Mouse (Mus musculus) heart, embryonic 11.5 days (tissue): Measurements from ENCODE around the gene Adgre1. TPM values are rescaled to one million over a fixed set of nuclear protein-coding genes. Genes with fewer than 3 reads are reported as not detected.

Experiments used
- ATAC-seq: fragments of 200-750 bp; cut with Nextera tagmentation; replicated peaks from 2 replicates; pipeline ENCODE4 v1.8.0; 2017; ENCODE audit warnings: moderate library complexity; ENCODE audit not compliant: insufficient number of reproducible peaks, low FRiP score, low TSS enrichment
- H3K27ac ChIP-seq: fragments of 300-500 bp; sonication (generic); 2 replicates; pipeline ENCODE4 v1.5.1; 2014; ENCODE audit warnings: mild to moderate bottlenecking, low read depth, low read length
- H3K27me3 ChIP-seq: fragments of 300-500 bp; sonication (generic); 2 replicates; pipeline ENCODE4 v1.6.1; 2014; ENCODE audit warnings: mild to moderate bottlenecking, low read length, mixed read lengths; ENCODE audit not compliant: control insufficient read depth, insufficient read depth
- H3K36me3 ChIP-seq: fragments of 300-500 bp; sonication (generic); 2 replicates; pipeline ENCODE4 v1.6.1; 2014; ENCODE audit warnings: mild to moderate bottlenecking, low read length, moderate library complexity, mixed read lengths; ENCODE audit not compliant: control insufficient read depth, insufficient read depth
- H3K4me1 ChIP-seq: fragments of 300-500 bp; sonication (generic); 2 replicates; pipeline ENCODE4 v1.6.1; 2014; ENCODE audit warnings: low read length; ENCODE audit not compliant: control insufficient read depth, insufficient read depth
- H3K4me2 ChIP-seq: fragments of 300-500 bp; sonication (generic); 2 replicates; pipeline ENCODE4 v1.6.1; 2014; ENCODE audit warnings: mild to moderate bottlenecking, moderate library complexity
- H3K4me3 ChIP-seq: fragments of 300-500 bp; sonication (generic); 2 replicates; pipeline ENCODE4 v1.5.1; 2014; ENCODE audit warnings: low read depth, low read length
- H3K9ac ChIP-seq: fragments of 300-500 bp; sonication (generic); 2 replicates; pipeline ENCODE4 v1.6.1; 2014; ENCODE audit warnings: mild to moderate bottlenecking, low read depth, low read length, moderate library complexity
- H3K9me3 ChIP-seq: fragments of 300-500 bp; sonication (generic); replicated peaks from 2 replicates; pipeline ENCODE4 v1.6.1; 2016; ENCODE audit warnings: low read length; ENCODE audit not compliant: control insufficient read depth
- WGBS: fragments of 180-500 bp; shearing (Covaris S2); extraction: QIAGEN DNeasy Blood & Tissue Kit; methylation state at CpG from one replicate; pipeline ENCODE4 v1.1.7; 2014; ENCODE audit not compliant: insufficient replicate concordance; 5-methylcytosine and 5-hydroxymethylcytosine counted together
- polyA plus RNA-seq: library from polyadenylated mRNA; unstranded; fragments of >200 nt; fragmentation: Nextera tagmentation; extraction: Ambion mirVana; gene quantifications from 2 replicates; pipeline ENCODE4 v1.2.1, GENCODE M21; 2014

The Adgre1 gene
- polyA plus RNA-seq, 1 experiment from 2014 or later, result 1.3 TPM

DNA sequence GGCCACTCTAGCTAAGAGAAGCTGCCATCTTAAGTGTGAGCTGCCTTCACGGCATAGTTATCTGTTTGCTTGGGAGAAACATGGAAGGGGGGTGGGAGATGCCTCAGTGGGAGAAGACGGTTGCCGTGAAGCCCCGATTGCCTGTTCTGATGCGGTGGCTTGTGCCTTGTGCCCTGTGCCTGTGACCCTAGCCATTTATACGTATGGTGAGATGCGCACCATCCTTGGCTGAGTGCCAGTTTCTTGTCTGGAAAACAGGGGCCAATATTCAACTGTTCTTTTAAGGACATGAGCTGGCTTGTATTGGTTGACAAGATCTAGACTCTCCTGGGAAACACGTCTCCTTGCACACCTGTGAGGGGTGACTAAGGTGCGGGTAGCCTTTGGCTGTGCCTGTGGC is 7.4 kb upstream of the Adgre1 start:
- no peak overlapping the region for H3K27ac ChIP-seq
- no peak overlapping the region for H3K4me3 ChIP-seq
- no peaks in the 10 kb centered on the region for H3K9me3 ChIP-seq
- no peak overlapping the region for H3K4me2 ChIP-seq
- no peaks in the 10 kb centered on the region for H3K27me3 ChIP-seq
- no peaks in the 10 kb centered on the region for H3K4me1 ChIP-seq
- WGBS, result 83% methylated on average over 9 of the region's 9 CpGs
- ATAC-seq, result no peak
- no peaks in the 10 kb centered on the region for H3K36me3 ChIP-seq
- H3K9ac ChIP-seq, result no peak overlapping the region

DNA sequence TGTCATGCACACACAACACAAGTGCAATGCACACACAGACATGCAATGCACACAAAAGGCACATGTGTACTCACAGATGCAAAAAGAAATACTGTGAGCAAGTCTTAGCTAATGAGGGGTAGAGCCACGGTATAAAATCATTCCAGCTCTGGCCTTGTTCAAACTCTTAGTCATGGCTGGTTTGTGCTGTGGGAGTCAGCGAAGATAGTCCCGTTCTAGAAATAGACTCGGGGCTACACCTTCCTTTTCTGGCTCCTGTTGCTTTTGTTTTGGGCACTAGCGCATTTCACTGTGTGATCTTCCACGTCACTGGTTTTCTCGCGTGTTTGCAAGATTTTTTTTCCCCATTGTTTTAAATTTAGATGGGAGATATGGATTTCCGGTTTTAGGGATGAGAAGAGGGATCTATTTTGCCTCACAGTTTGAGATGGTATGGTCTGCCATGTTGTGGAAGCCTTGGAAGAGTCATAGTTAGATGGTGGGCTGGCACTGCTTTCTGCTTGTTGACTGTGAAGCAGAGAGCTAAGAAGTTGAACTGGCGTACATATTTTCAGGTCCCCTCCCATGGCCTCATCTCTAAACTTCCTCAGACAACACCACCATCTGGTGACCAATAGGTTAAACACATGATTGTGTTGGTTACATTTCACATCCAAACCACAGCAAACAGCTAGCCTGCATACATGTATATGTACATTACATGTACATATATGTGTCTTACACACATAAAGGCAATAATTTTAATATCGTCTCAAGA is 1.2 kb downstream of the Adgre1 start:
- no peak overlapping the region for H3K4me3 ChIP-seq
- no peaks in the 10 kb centered on the region for H3K4me1 ChIP-seq
- no peak overlapping the region for H3K9ac ChIP-seq
- no peak for ATAC-seq
- no peaks in the 10 kb centered on the region for H3K27me3 ChIP-seq
- no peak overlapping the region for H3K27ac ChIP-seq
- no peak overlapping the region for H3K4me2 ChIP-seq
- no peaks in the 10 kb centered on the region for H3K36me3 ChIP-seq
- 76% methylated on average over 11 of the region's 11 CpGs for WGBS
- H3K9me3 ChIP-seq, result no peaks in the 10 kb centered on the region

Other genes starting within 250 kb of the Adgre1 start
- gene Cd70, start 208.9 kb upstream of the Adgre1 start, polyA plus RNA-seq, result not detected in 2 replicates
- gene Tnfsf14, start 164.5 kb upstream of the Adgre1 start, polyA plus RNA-seq, result 0.27 and 0.46 TPM in 2 replicates
- gene C3, start 130.6 kb upstream of the Adgre1 start, polyA plus RNA-seq, result 1.3 and 1.6 TPM in 2 replicates
- 24.0 and 24.7 TPM in 2 replicates for gene Gpr108, start 110.2 kb upstream of the Adgre1 start, polyA plus RNA-seq
- gene Trip10, start 109.2 kb upstream of the Adgre1 start, polyA plus RNA-seq, result 35.1 and 36.9 TPM in 2 replicates
- 1.7 and 2.2 TPM in 2 replicates for gene Vav1, start 79.6 kb upstream of the Adgre1 start, polyA plus RNA-seq
- not detected in 2 replicates for gene Vmn2r120, start 186.8 kb downstream of the Adgre1 start, polyA plus RNA-seq